Mouse (Mus musculus): ENCODE data around the gene Apom.

Gene Apom

DNA sequence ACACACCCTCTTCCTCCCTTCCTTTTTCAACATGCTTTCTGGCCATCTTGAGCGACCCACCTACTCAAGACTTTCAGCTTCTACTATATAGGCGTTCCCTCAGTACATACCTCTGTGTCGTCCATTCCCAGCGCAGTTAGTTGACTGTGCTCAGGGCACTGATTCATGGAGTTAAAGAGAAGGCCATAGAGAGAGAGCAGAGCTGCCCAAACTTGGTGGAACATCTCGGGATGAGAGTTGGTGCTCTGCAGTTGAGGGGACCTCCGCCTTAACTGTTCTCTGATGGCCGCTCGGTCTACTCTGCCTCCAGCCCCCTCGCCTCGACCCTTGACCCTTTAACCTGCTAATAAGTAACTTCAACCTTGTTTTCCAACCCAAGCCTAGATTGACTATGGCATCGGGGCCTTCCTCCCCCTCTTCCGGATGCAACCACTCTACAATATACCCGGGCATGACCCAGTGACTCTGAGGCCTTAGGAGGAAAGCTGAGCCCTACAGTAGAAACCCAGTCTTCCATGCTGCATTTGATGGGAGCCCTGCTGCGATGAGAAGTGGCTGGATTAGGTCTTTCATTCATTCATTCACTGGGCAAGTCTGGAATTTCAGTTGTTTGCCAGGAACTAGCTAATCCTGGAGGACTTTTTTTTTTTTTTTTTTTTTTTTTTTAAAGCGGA, at the start of gene Apom:
Gene Apom (minus strand): TSS at position 551 of the 674 bp plus-strand sequence.
- DNase-seq (ENCODE audit: low spot score) = no peak

DNA sequence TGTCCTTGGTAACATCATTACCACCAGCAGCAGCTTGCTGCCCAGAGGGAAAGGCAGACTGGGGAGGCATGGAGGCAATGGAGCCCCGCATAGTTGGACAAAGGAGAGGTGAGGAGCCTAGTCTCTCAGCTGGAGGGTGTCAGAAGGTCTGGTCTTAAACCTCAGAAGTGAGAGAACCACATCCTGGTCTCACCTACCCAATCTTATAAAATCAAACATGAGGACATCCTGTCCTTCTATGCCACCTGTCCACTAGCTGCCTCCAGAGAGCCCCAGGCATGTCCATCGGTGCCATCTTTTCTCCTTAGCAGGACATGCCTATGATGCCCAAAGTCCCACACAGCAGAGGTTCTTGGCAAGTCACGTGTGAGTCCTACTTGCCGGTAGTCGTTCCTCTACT, 48.2 kb upstream of the Apom start:
- DNase-seq (ENCODE audit: low spot score) = no peak

DNA sequence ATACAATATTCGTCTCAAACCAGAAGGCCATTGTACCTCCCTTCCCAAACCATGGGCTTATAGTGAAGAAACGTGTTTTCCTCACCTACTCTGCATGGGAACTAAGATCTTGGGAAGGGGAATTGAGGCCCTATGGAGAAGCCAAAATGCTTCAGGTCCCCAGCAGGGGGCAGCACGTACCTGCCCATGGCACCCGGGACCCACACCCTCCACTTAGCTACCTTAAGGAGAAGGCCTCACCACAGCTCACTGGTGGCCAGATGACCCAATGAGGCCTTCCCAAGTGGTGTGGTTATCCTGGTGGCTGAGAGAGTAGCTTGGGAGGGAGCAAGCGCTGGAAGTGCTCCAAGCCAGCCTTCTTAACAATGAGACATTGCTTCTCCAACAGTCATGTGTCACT, 46.7 kb upstream of the Apom start:
- peak; percentile 56 for DNase-seq (ENCODE audit: low spot score)

DNA sequence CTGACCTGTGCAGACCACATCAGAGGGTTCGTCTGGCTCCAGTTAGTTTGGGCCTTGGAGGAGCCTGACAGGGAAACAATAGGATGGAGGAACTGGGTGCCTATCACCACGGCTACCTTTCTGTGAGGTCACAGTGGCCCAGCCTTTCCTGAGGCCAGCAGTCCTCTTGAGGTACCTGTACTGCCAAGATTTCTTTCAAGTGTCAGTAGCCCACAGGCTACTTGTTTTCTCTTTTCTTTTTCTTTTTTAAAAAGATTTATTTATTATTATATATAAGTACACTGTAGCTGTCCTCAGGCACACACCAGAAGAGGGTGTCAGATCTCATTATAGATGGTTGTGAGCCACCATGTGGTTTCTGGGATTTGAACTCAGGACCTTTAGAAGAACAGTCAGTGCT, 44.1 kb upstream of the Apom start, which contains the start of gene Aif1:
Gene Aif1 (minus strand): TSS at position 101 of the 400 bp plus-strand sequence.
- DNase-seq (ENCODE audit: low spot score) = no peak

DNA sequence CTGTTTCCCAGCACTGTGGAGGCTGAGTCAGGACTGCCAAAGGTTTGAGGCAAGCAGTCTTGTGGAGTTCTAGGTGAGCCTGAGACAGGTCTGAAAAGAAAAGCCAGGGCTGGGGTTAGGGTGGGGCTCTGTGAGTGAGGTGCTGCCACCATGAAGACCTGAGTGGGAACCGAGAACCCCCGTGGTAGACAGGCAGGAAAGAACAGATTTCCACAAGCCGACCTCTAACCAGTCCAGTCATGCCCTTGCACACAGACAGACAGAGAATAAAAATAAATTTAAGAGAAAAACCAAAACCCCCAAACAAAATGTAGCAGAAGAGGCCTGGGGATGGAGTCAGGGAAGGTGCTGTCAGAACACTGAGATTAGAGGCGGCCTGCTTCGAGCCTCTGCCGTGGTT, 43.5 kb upstream of the Apom start:
- no peak for DNase-seq (ENCODE audit: low spot score)

DNA sequence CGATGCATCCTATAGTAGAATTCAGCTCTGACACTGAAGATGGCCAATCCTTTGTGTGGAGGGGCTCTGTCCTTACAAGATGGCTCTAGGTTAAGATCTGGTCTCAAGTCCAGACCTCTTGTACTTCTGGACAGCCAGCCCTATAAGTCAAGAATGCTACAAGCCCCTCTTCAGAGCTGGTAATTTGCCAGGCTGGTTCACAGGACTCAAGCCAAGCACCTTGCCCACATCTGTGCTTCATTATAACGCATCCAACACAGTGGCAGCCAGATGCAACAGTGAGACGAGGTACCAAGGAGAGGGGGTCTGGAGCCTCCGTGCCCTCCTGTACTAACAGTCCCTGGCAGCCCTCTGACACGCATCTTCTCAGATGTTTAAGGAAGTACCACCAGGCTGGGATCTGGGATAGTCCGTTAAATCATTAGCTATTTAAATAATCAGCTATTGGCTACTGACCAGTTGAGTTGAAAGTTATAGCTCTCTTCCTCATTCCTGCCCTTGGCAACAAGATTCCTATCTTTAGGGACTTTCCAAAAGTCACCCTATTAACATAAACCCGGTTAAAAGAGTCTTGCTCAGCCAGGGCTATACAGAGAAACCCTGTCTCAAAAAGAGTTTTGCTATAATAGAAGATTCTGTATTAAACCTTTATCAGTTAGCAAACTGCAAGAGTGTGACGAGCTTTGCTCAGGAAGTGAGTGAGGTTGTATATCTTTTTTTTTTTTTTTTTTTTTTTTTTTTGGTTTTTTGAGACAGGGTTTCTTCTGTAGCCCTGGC, 42.5 kb upstream of the Apom start:
- no peak for DNase-seq (ENCODE audit: low spot score)

DNA sequence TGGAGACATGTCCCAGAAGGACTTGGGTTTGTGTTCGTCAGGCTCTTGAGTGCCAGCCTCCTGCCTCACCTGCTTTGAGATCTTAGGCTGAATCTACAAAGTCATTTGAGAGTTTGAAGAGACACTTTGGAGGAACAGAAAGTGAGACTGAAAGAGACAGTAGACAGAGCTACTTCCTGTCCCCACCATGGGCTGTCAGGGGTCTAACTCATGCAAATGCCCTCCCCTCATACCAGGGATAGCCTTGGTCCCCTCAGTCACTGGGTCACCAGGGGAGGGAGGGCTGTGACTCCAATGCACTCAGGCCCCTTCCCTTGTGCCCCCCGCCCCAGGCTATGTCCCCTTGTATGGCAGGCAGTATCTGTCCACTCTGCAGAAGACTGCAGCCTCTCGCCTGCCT, 41.5 kb upstream of the Apom start:
- DNase-seq (ENCODE audit: low spot score) = no peak

DNA sequence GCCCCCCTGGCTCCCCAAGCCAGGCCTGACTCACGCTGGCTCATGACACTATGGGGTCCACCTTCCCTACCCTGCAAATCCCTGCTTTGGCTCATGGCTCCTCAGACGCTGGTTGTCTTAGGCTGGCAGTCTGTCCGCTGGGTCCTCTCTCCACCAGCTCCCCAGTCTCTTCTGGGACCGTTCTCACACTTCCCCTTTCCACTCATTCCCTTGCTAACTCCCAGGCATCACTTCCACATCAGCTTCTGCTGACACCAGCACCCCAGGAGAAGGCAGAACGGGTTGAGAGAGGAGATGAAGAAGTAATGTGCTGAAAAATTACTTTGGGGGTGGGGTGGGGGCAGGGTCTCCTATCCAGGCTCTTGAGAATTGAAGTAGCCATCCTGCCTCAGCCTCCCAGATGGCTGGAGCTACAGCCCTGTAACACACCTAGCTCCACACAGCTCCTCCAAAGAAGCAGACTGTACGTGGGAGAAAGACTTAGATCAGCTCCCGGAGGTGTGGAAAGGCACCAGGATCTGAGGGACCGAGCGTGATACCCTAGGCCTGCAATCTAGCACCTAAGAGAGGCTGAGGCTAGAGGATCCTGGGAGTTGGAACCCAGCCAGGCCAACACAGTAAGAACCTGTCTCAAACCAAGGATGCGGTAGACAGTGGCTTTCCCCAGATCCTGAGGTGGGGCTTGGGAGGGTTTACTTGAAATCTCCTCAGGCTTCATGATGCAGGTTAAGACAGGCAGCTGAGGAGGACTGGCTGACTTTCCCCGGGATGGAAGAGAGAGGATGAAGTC, 40.8 kb upstream of the Apom start:
- no peak for DNase-seq (ENCODE audit: low spot score)

DNA sequence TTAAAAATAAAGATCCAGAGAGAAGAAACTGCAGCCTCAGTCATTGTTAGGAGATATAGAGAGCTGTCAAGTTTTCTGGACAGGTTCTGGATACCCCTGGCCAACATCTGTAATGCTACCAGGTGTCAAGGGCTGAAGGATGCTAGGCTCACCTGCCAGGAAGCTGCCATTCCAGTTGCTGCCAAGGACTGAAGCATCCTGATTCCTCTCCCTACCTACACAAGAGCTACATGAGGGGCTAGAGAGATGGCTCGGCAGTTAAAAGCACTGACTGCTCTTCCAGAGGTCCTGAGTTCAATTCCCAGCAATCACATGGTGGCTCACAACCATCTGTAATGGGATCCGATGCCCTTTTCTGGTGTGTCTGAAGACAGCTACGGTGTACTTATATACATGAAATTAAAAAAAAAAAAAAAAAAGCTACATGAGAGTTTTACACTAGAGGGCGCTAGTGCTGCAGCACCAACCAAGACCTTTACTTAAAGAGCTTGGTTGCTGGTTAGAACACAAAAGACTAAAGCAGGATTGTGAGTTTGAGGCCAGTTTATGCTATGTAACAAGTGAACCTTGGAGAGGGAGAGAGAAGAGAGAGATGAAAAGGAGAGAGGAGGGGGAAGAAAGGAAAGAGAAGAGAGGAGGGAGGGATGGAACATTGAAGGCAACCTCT, 36.8 kb upstream of the Apom start:
- peak; percentile 70 for DNase-seq (ENCODE audit: low spot score)

DNA sequence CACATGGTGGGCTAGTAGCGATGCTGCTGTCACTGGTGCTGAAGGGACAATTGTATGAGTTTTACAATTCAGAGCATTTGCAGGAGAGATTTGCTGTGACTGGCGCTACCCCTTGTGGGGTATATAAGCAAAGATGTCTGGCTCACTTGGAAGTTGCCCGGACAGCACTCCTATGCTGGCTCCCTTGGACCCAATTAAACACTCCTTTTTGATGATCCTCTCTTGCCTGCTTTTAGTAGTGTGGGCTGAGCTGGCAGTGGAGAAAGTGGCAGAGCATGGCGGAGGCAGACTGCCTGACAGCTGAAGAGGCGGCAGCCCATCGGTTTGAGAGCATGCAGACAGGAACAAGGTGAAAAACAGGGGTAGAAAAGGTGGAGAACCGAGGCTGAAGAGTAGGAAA, 35.9 kb upstream of the Apom start:
- no peak for DNase-seq (ENCODE audit: low spot score)

DNA sequence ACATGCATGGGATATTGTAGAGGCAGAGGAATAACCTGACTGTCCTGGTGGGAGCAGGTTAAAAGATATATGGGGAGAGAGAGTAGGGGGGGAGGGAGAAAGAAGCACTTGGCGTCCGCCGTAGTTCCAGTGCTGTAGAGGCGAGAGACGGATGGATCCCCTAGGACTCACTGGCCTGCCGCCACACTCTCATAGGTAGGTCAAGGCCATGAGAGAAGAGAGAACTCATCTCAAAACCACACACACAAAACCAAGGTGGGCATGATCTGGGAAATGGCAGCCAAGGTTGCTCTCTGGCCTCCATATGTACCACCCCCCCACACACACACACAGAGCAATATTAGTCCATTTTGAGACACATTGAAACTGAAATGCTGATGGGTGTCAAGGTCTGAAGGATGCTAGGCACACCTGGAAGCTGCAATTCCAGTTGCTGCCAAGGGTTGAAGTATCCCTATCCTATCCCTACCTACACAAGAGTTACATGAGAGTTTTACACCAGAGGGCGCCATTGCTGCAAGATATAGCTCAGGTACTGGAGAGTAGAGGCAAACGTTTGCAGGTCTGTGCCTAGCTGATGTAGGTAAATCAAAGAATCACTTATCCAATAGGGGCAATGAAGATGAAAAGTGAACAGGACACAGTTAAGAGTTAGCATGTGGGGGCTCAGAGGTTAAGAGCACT, 34.6 kb upstream of the Apom start:
- DNase-seq (ENCODE audit: low spot score) = peak; percentile 80

DNA sequence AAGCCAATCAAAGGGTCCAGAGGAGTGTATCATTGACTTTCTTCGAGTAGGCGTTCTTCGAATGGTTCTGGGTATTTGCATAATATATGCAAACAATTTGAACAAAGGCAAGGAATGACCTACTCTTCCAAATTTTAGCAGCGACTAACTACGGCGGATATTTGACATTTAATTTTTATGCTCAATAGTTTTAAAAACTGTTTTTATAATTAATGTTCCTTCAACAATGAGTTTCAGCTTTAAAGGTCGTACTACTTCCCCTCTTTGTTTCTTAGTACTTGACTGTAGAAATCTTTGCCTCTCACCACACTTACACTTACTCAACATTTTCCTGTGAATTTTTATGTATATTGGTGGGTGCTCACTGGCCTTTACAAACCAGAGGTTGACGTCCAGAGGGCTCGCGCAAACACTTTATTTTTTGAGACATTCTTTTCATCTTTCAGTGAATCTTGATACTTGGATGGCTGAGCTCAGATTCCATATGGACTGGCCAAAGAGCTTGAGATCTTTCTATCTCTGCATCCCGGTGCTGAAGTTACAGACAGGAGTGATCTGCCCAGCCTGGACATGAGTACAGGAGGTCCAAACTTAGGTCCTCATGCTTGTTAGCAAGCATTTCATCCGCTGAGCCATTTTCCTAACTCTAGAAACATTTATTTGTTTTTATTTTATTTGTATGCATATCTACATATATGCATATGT, 33.8 kb upstream of the Apom start:
- DNase-seq (ENCODE audit: low spot score) = no peak

DNA sequence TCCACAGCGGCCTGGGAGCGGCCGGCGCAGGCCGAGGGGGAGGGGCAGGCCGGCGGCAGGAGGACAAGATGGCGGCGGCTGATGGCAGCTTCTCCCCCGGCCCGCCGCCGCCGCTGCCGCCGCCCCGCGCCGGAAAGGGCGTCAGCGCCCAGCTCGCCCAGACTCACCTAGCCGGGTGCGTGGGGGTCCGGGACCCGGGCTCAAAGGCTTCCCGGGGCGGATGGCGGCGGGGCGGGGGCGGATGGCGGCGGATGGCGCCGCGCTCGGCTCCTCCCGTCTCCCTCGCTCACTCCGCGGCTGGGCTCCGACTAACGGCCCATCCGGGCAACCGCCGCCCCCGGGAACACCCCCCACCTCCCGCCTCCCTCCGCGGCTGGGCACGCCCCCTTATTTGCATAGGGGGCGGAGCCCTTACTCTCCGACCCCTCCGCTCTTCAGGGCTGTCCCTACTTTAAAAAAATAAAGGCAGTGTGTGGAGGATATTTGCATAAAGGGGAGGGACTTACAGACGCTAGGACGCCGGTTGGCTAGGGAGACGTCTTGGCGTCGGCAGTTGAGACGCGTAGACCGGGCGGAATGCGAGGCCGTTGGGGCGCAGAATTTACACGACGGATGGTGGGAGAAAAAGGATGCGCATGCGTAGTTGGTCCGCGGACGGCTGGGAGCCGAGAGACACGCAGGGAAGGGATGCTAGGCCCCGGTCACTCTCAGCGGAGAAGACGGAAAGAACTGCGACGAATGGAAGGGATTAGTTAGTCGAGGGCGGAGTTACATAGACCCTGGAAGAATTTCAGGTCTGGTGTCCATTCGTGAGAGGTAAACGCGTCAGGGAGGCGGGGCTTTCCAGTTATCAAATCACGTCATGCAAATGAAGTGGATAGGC, 33.0 kb upstream of the Apom start, which contains the start of gene Prrc2a:
Gene Prrc2a (minus strand): TSS at position 330 of the 883 bp plus-strand sequence.
- peak; percentile 96 for DNase-seq (ENCODE audit: low spot score)

DNA sequence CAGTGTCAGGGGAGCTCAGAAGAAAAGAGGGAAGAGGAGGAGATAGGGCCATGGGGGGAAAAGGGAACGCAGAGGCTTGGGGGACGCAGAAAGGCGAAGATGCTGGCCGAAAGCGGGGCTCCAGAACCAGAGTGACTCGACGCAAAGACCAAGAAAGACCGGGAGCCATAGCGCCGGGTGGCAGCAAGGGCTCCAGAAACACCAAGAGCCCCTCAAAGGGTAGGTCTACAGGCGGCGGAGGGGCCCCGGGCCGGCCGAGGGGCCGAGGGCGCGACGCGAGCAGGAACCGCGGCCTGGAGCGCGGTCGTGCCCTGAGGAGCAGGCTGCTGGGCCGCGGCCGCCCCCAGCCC, 32.3 kb upstream of the Apom start:
- DNase-seq (ENCODE audit: low spot score) = no peak

DNA sequence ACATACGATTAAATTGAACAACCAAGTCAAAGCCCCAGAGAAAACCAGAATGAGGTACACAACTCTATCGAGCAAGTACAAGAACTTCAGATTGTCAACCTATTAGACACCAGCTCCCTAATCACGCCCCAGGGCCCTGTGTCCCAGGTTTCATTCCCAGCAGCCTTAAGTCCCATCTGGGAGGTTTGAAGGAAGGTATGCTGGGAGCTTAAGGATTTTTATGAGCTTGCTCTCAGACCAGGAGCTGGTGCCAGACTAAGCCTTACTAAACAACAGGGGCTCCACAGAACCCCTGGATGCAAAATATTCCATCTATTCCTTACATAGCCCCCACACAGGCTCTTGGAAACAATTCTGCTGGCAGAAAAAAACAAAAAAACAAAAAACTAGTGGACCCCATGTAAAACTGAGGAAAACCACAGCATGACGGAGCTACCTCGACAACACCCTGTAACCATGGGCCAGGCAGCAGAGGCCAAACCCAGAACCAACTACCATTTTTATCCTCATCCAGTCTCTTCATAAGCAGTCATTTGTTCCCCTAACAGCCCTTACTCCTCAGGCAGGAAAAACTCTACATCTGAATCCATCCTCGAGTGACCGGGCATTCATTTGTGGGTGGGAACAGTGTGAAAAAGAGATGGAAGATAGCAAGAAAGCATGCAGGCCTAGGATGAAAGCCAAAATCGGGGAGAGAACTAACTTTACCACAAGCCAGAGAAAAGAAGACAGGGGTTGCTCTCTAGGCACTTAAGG, 31.7 kb upstream of the Apom start:
- no peak for DNase-seq (ENCODE audit: low spot score)

DNA sequence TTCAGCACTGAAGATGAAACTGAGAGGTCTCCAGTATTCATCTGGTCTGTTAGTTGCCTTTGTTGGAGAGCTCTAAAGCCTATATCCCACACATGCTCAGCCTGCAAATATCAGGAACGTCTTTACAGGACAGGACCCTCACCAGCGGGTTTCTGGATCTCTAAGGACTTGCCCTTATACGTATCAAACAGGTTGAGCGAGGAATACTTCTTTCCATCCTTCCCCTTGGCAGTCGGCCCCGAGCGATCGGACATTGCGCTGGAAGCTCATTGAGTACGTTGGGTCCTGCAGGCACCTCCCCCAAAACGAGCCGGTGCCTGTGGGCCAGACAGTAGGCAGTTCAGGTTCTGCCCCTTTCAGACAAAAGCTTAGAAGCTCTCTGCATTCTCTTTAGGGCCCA, 30.9 kb upstream of the Apom start:
- no peak for DNase-seq (ENCODE audit: low spot score)

DNA sequence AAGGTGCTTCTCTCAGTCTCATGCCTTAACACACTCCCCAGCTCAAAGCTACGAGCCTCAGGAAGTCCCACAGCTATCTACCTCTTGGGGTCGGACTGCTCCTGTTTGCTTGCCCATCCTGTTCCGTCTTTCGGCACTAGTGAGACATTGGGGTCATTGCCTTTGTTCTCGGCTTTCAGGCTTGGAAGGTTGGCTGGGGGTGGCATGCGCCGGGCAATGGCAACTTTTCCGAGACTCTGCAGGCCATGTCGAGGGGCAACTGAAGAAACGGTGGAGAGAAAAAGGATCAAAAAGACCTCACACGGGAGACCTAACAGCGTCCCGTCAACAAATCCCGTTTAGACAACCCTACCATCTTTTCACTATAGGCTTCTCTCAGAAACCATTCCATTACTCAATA, 30.3 kb upstream of the Apom start:
- DNase-seq (ENCODE audit: low spot score) = no peak

DNA sequence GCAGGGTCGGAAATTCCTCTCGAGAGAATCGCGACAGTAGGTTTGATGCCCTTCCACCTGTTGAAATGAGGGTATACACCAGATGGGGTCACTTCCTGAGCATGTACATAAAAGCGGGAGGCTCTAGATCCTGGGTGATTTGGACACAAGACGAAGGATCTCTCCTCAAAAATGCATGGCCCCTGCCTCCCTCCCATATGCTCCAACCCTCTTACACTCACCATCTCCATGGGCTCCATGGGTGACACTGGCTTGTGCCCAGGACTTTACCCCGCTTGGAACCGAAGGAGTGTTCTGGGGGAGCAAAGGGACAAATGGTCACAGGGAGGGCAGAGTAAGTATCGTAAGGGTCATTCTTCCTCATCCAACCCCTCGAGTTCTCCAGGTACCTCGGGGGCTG, 29.6 kb upstream of the Apom start:
- DNase-seq (ENCODE audit: low spot score) = no peak

DNA sequence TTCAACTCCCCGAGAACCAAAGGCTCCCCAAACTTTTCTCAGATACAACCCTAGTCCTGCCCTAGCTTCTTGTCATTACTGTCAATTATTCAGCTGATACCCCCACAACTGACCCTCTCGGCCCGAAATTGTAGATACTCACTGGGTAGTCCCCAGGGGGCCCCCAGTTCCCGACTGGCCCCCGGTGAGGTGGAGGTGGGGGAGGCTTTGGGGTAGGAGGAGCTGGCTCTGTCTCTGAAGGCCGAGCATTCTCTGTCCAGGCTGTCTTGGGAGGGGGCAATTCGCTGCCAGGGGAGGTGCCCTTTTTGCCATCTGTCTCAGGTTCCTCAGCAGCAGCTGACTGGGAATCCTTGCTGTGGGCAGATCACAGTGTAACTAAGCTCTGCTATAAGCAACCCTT, 27.8 kb upstream of the Apom start:
- DNase-seq (ENCODE audit: low spot score) = no peak

Data from c-Kit-positive CD71-positive TER-119-positive erythroid progenitor cells, embryonic 14.5 days (primary cell).